Mouse (Mus musculus) adrenal gland, postnatal 25 days (tissue): ENCODE measurements around the gene Gpr31b. TPM values are rescaled to one million over a fixed set of nuclear protein-coding genes. Genes with fewer than 3 reads are reported as not detected.

ENCODE experiments used
- total RNA-seq: library from RNA; stranded (reverse); gene quantifications from 2 replicates; pipeline ENCODE4 v1.2.3, GENCODE M21; 2021

Gpr31b gene
- total RNA-seq, 1 experiment from 2014 or later = 0.49 TPM

Other genes with a start within 250 kb of the Gpr31b start
- not detected in 2 replicates for gene Mas1, start 184.2 kb downstream of the Gpr31b start, total RNA-seq
- gene Mrgprh, start 176.3 kb downstream of the Gpr31b start, total RNA-seq = not detected in 2 replicates
- 4.8 and 6.0 TPM in 2 replicates for gene Pnldc1, start 142.1 kb downstream of the Gpr31b start, total RNA-seq
- 206 and 219 TPM in 2 replicates for gene Tcp1, start 136.6 kb downstream of the Gpr31b start, total RNA-seq
- gene Mrpl18, start 136.0 kb downstream of the Gpr31b start, total RNA-seq = 63.0 and 72.7 TPM in 2 replicates
- 2.0 and 3.1 TPM in 2 replicates for gene Acat3, start 111.7 kb downstream of the Gpr31b start, total RNA-seq
- 122 and 138 TPM in 2 replicates for gene Acat2, start 91.5 kb downstream of the Gpr31b start, total RNA-seq
- gene Wtap, start 58.1 kb downstream of the Gpr31b start, total RNA-seq = 60.2 and 67.5 TPM in 2 replicates
- 333 and 383 TPM in 2 replicates for gene Sod2, start 45.5 kb downstream of the Gpr31b start, total RNA-seq
- gene Tcp10b, start 8.8 kb upstream of the Gpr31b start, total RNA-seq = 0.88 TPM in 1 of 2 replicates, not detected in the other
- 1.2 and 1.8 TPM in 2 replicates for gene Unc93a, start 79.5 kb upstream of the Gpr31b start, total RNA-seq
- not detected in 2 replicates for gene Smok2a, start 168.9 kb upstream of the Gpr31b start, total RNA-seq
- gene Smok2b, start 178.0 kb upstream of the Gpr31b start, total RNA-seq = not detected in 2 replicates